Mouse (Mus musculus): ENCODE measurements around the gene Ahnak2. TPM values are rescaled to one million over a fixed set of nuclear protein-coding genes. Genes with fewer than 3 reads are reported as not detected.

The Ahnak2 gene
- polyA plus RNA-seq, 1 experiment, result 24.4 TPM

GRCm38 (mm10) chr12:112798716-112799115 is 3.7 kb downstream of the Ahnak2 start:
- H3K4me3 ChIP-seq, result no peak overlapping the region
- TF ChIP-seq REST (IDR thresholded peaks at IDR 0.05; ENCODE audit: insufficient read depth, insufficient read length) (no peak), MAX (IDR thresholded peaks at IDR 0.05; ENCODE audit: low read depth) (no peak), TCF12 (IDR thresholded peaks at IDR 0.05; ENCODE audit: insufficient read depth, poor library complexity, severe bottlenecking) (no peak), E2F4 (IDR thresholded peaks at IDR 0.05; ENCODE audit: insufficient read depth) (no peak), USF1 (IDR thresholded peaks at IDR 0.05; ENCODE audit: low read depth) (no peak), POLR2A (IDR thresholded peaks at IDR 0.05; ENCODE audit: insufficient read length, low read depth) (no peak), SRF (IDR thresholded peaks at IDR 0.05; ENCODE audit: control insufficient read depth, insufficient read length, low read depth) (no peak), MYOD1 (IDR thresholded peaks at IDR 0.05; ENCODE audit: control insufficient read depth in 1 of 3, insufficient read length in 2 of 3, low read depth in 2 of 3) (no peak), MYOG (IDR thresholded peaks at IDR 0.05; ENCODE audit: control insufficient read depth in 1 of 3, insufficient read depth in 1 of 3, insufficient read length in 2 of 3, low read depth in 2 of 3) (no peak), POLR2AphosphoS2 (IDR thresholded peaks at IDR 0.05; ENCODE audit: insufficient read length, low read depth) (no peak), TCF3 (IDR thresholded peaks at IDR 0.05; ENCODE audit: insufficient read length, low read depth) (no peak)
- peaks cover 14% of the 10 kb centered on the region for H3K79me2 ChIP-seq (ENCODE audit: control insufficient read depth, insufficient read depth)
- no peak overlapping the region for H3ac ChIP-seq (ENCODE audit: control insufficient read depth, insufficient read length)
- no peak overlapping the region for H3K4me2 ChIP-seq (ENCODE audit: low read depth)
- H3K27me3 ChIP-seq (ENCODE audit: control insufficient read depth, insufficient read depth, insufficient read length), result no peaks in the 10 kb centered on the region
- no peaks in the 10 kb centered on the region for H3K36me3 ChIP-seq (ENCODE audit: control insufficient read depth, insufficient read depth)

GRCm38 (mm10) chr12:112798332-112798681 is 4.2 kb downstream of the Ahnak2 start:
- no peaks in the 10 kb centered on the region for H3K27me3 ChIP-seq (ENCODE audit: control insufficient read depth, insufficient read depth, insufficient read length)

GRCm38 (mm10) chr12:112797672-112798331 is 4.7 kb downstream of the Ahnak2 start:
- Histone ChIP-seq H3K4me3 (peak overlapping the region; percentile 62), H3K4me2 (ENCODE audit: low read depth) (peak overlapping the region; percentile 81), H3K27me3 (ENCODE audit: control insufficient read depth, insufficient read depth, insufficient read length) (no peaks in the 10 kb centered on the region), H3K36me3 (ENCODE audit: control insufficient read depth, insufficient read depth) (no peaks in the 10 kb centered on the region), H3K79me2 (ENCODE audit: control insufficient read depth, insufficient read depth) (peaks cover 23% of the 10 kb centered on the region), H3ac (ENCODE audit: control insufficient read depth, insufficient read length) (no peak overlapping the region)
- TF ChIP-seq MAX (IDR thresholded peaks at IDR 0.05; ENCODE audit: low read depth) (no peak), POLR2A (IDR thresholded peaks at IDR 0.05; ENCODE audit: insufficient read length, low read depth) (no peak), CEBPB (IDR thresholded peaks at IDR 0.05; ENCODE audit: insufficient read depth, poor library complexity, severe bottlenecking) (no peak), E2F4 (IDR thresholded peaks at IDR 0.05; ENCODE audit: insufficient read depth) (no peak), USF1 (IDR thresholded peaks at IDR 0.05; ENCODE audit: low read depth) (no peak), SRF (IDR thresholded peaks at IDR 0.05; ENCODE audit: control insufficient read depth, insufficient read length, low read depth) (no peak), POLR2AphosphoS2 (IDR thresholded peaks at IDR 0.05; ENCODE audit: insufficient read length, low read depth) (peak; percentile 30), MYOD1 (IDR thresholded peaks at IDR 0.05; ENCODE audit: control insufficient read depth in 1 of 3, insufficient read length in 2 of 3, low read depth in 2 of 3) (peak in 2 of 3 experiments; percentile 94 to 96), TCF3 (IDR thresholded peaks at IDR 0.05; ENCODE audit: insufficient read length, low read depth) (peak; percentile 85), REST (IDR thresholded peaks at IDR 0.05; ENCODE audit: insufficient read depth, insufficient read length) (no peak), MYOG (IDR thresholded peaks at IDR 0.05; ENCODE audit: control insufficient read depth in 1 of 3, insufficient read depth in 1 of 3, insufficient read length in 2 of 3, low read depth in 2 of 3) (peak; percentile 45 to 96 (median 91)), TCF12 (IDR thresholded peaks at IDR 0.05; ENCODE audit: insufficient read depth, poor library complexity, severe bottlenecking) (peak; percentile 83)

More at GRCm38 (mm10) chr12:112798332-112798681, 4.2 kb downstream of the Ahnak2 start:
- TF ChIP-seq POLR2AphosphoS2 (IDR thresholded peaks at IDR 0.05; ENCODE audit: insufficient read length, low read depth) (no peak), CEBPB (IDR thresholded peaks at IDR 0.05; ENCODE audit: insufficient read depth, poor library complexity, severe bottlenecking) (no peak), MYOG (IDR thresholded peaks at IDR 0.05; ENCODE audit: control insufficient read depth in 1 of 3, insufficient read depth in 1 of 3, insufficient read length in 2 of 3, low read depth in 2 of 3) (no peak), REST (IDR thresholded peaks at IDR 0.05; ENCODE audit: insufficient read depth, insufficient read length) (peak; percentile 41), TCF3 (IDR thresholded peaks at IDR 0.05; ENCODE audit: insufficient read length, low read depth) (no peak)
- Histone ChIP-seq H3ac (ENCODE audit: control insufficient read depth, insufficient read length) (no peak overlapping the region), H3K79me2 (ENCODE audit: control insufficient read depth, insufficient read depth) (peaks cover 18% of the 10 kb centered on the region), H3K4me3 (no peak overlapping the region), H3K4me2 (ENCODE audit: low read depth) (peak overlapping the region; percentile 81), H3K36me3 (ENCODE audit: control insufficient read depth, insufficient read depth) (no peaks in the 10 kb centered on the region)

GRCm38 (mm10) chr12:112796551-112797510 is 5.6 kb downstream of the Ahnak2 start:
- Histone ChIP-seq H3K4me2 (ENCODE audit: low read depth) (peak overlapping the region; percentile 81), H3ac (ENCODE audit: control insufficient read depth, insufficient read length) (peak overlapping the region; percentile 11), H3K4me3 (peak overlapping the region; percentile 62), H3K79me2 (ENCODE audit: control insufficient read depth, insufficient read depth) (peaks cover 33% of the 10 kb centered on the region), H3K27me3 (ENCODE audit: control insufficient read depth, insufficient read depth, insufficient read length) (no peaks in the 10 kb centered on the region), H3K36me3 (ENCODE audit: control insufficient read depth, insufficient read depth) (no peaks in the 10 kb centered on the region)
- TF ChIP-seq POLR2A (IDR thresholded peaks at IDR 0.05; ENCODE audit: insufficient read length, low read depth), result peak; percentile 36
- TF ChIP-seq MYOD1 (IDR thresholded peaks at IDR 0.05; ENCODE audit: control insufficient read depth in 1 of 3, insufficient read length in 2 of 3, low read depth in 2 of 3), result peak in 1 of 3 experiments; percentile 10
- no peak for TF ChIP-seq TCF12 (IDR thresholded peaks at IDR 0.05; ENCODE audit: insufficient read depth, poor library complexity, severe bottlenecking)
